Mouse (Mus musculus) stomach, embryonic 16.5 days (tissue): Measurements from ENCODE around the gene Ambp. TPM values are rescaled to one million over a fixed set of nuclear protein-coding genes. Genes with fewer than 3 reads are reported as not detected.

Experiments used
- ATAC-seq: fragments of 200-750 bp; cut with Nextera tagmentation; 2 replicates; pipeline ENCODE4 v1.8.0; 2017; ENCODE audit warnings: moderate number of reproducible peaks, moderate TSS enrichment; ENCODE audit not compliant: insufficient read depth, low FRiP score
- H3K27ac ChIP-seq: fragments of 300-500 bp; sonication (generic); 2 replicates; pipeline ENCODE4 v1.5.1; 2014; ENCODE audit warnings: low read length
- H3K27me3 ChIP-seq: fragments of 300-500 bp; sonication (generic); 2 replicates; pipeline ENCODE4 v1.6.1; 2014; ENCODE audit warnings: low read length, control low read depth, mixed read lengths; ENCODE audit not compliant: control insufficient read depth, insufficient read depth
- H3K36me3 ChIP-seq: fragments of 300-500 bp; sonication (generic); 2 replicates; pipeline ENCODE4 v1.6.1; 2014; ENCODE audit warnings: low read length; ENCODE audit not compliant: control insufficient read depth, insufficient read depth
- H3K4me1 ChIP-seq: fragments of 300-500 bp; sonication (generic); 2 replicates; pipeline ENCODE4 v1.6.1; 2014; ENCODE audit warnings: low read length, control low read depth, mixed read lengths; ENCODE audit not compliant: control insufficient read depth, insufficient read depth
- H3K4me2 ChIP-seq: fragments of 300-500 bp; sonication (generic); 2 replicates; pipeline ENCODE4 v1.6.1; 2014; ENCODE audit warnings: low read depth, low read length, mixed read lengths
- H3K4me3 ChIP-seq: fragments of 300-500 bp; sonication (generic); replicated peaks from 2 replicates; pipeline ENCODE4 v1.5.1; 2014; ENCODE audit warnings: mild to moderate bottlenecking, low read length
- H3K9ac ChIP-seq: fragments of 300-500 bp; sonication (generic); 2 replicates; pipeline ENCODE4 v1.6.1; 2014; ENCODE audit warnings: low read length
- H3K9me3 ChIP-seq: fragments of 300-500 bp; sonication (generic); replicated peaks from 2 replicates; pipeline ENCODE4 v1.6.1; 2016; ENCODE audit warnings: low read length, control low read depth; ENCODE audit not compliant: control insufficient read depth
- WGBS: fragments of 180-500 bp; shearing (Covaris S2); extraction: QIAGEN DNeasy Blood & Tissue Kit; methylation state at CpG from one replicate; pipeline ENCODE4 v1.1.7; 2014; 5-methylcytosine and 5-hydroxymethylcytosine counted together
- polyA plus RNA-seq: library from polyadenylated mRNA; unstranded; fragments of >200 nt; fragmentation: Nextera tagmentation; extraction: Ambion mirVana; gene quantifications from 2 replicates; pipeline ENCODE4 v1.2.1, GENCODE M21; 2015

Ambp gene
- polyA plus RNA-seq, 1 experiment from 2014 or later, result 116 TPM

GRCm38 (mm10) chr4:63147268-63147667 is 7.3 kb downstream of the Ambp start:
- Histone ChIP-seq H3K9ac (no peak overlapping the region), H3K9me3 (no peaks in the 10 kb centered on the region), H3K4me1 (no peaks in the 10 kb centered on the region), H3K4me3 (no peak overlapping the region), H3K27me3 (no peaks in the 10 kb centered on the region), H3K36me3 (no peaks in the 10 kb centered on the region), H3K27ac (no peak overlapping the region), H3K4me2 (no peak overlapping the region)
- 93% methylated on average over 6 of the region's 6 CpGs for WGBS
- ATAC-seq, result no peak

GRCm38 (mm10) chr4:63129891-63130624 is 24.5 kb downstream of the Ambp start:
- 93% methylated on average over 5 of the region's 5 CpGs for WGBS
- no peak for ATAC-seq

GRCm38 (mm10) chr4:63124861-63125466 is 29.6 kb downstream of the Ambp start:
- H3K36me3 ChIP-seq, result peaks cover 15% of the 10 kb centered on the region

More at GRCm38 (mm10) chr4:63129891-63130624, 24.5 kb downstream of the Ambp start:
- no peaks in the 10 kb centered on the region for H3K27me3 ChIP-seq
- H3K4me3 ChIP-seq, result no peak overlapping the region
- H3K36me3 ChIP-seq, result peaks cover 11% of the 10 kb centered on the region; the same call in 1 of the 2 replicates
- no peak overlapping the region for H3K9ac ChIP-seq
- no peak overlapping the region for H3K27ac ChIP-seq
- no peak overlapping the region for H3K4me2 ChIP-seq
- no peaks in the 10 kb centered on the region for H3K4me1 ChIP-seq
- H3K9me3 ChIP-seq, result no peaks in the 10 kb centered on the region

GRCm38 (mm10) chr4:63118639-63119437 is 35.8 kb downstream of the Ambp start:
- Histone ChIP-seq H3K27ac (no peak overlapping the region), H3K9me3 (no peaks in the 10 kb centered on the region), H3K4me1 (no peaks in the 10 kb centered on the region), H3K4me2 (no peak overlapping the region), H3K36me3 (peaks cover 15% of the 10 kb centered on the region), H3K4me3 (no peak overlapping the region), H3K27me3 (no peaks in the 10 kb centered on the region), H3K9ac (no peak overlapping the region)
- 86% methylated on average over 5 of the region's 5 CpGs for WGBS
- ATAC-seq, result peak; percentile 81

More at GRCm38 (mm10) chr4:63124861-63125466, 29.6 kb downstream of the Ambp start:
- 82% methylated on average over 8 of the region's 8 CpGs for WGBS
- H3K9me3 ChIP-seq, result no peaks in the 10 kb centered on the region
- no peaks in the 10 kb centered on the region for H3K4me1 ChIP-seq
- no peaks in the 10 kb centered on the region for H3K27me3 ChIP-seq
- no peak overlapping the region for H3K27ac ChIP-seq
- no peak overlapping the region for H3K9ac ChIP-seq
- no peak for ATAC-seq
- no peak overlapping the region for H3K4me2 ChIP-seq
- H3K4me3 ChIP-seq, result no peak overlapping the region

- 96% methylated on average over 8 of the region's 8 CpGs for WGBS
- Histone ChIP-seq H3K36me3 (no peaks in the 10 kb centered on the region), H3K9ac (no peak overlapping the region), H3K9me3 (no peaks in the 10 kb centered on the region), H3K4me3 (no peak overlapping the region), H3K4me1 (no peaks in the 10 kb centered on the region), H3K4me2 (no peak overlapping the region), H3K27me3 (no peaks in the 10 kb centered on the region), H3K27ac (no peak overlapping the region)
- ATAC-seq, result no peak
Observed at GRCm38 (mm10) chr4:63105651-63106050, 48.9 kb downstream of the Ambp start.

- Histone ChIP-seq H3K36me3 (0 out of 2 replicates have a peak, but pooled peaks cover 10% of the 10 kb centered on the region), H3K4me1 (no peaks in the 10 kb centered on the region), H3K27me3 (no peaks in the 10 kb centered on the region), H3K9ac (no peak overlapping the region), H3K4me3 (no peak overlapping the region), H3K9me3 (no peaks in the 10 kb centered on the region), H3K27ac (no peak overlapping the region), H3K4me2 (no peak overlapping the region)
- ATAC-seq, result no peak
- 83% methylated on average over 4 of the region's 4 CpGs for WGBS
Observed at GRCm38 (mm10) chr4:63102025-63102424, 52.6 kb downstream of the Ambp start.

- no peak overlapping the region for H3K4me3 ChIP-seq
- H3K36me3 ChIP-seq, result peaks cover 10% of the 10 kb centered on the region; the same call in 1 of the 2 replicates
- H3K9me3 ChIP-seq, result no peaks in the 10 kb centered on the region
- no peak for ATAC-seq
- H3K9ac ChIP-seq, result no peak overlapping the region
- H3K4me2 ChIP-seq, result no peak overlapping the region
- WGBS, result 83% methylated on average over 11 of the region's 11 CpGs
- H3K27ac ChIP-seq, result no peak overlapping the region
- H3K4me1 ChIP-seq, result no peaks in the 10 kb centered on the region
- H3K27me3 ChIP-seq, result no peaks in the 10 kb centered on the region
Observed at GRCm38 (mm10) chr4:63100478-63100877, 54.1 kb downstream of the Ambp start.

- no peaks in the 10 kb centered on the region for H3K27me3 ChIP-seq
- no peak overlapping the region for H3K4me3 ChIP-seq
- H3K36me3 ChIP-seq, result peaks cover 10% of the 10 kb centered on the region; the same call in 1 of the 2 replicates
- no peaks in the 10 kb centered on the region for H3K9me3 ChIP-seq
- no peaks in the 10 kb centered on the region for H3K4me1 ChIP-seq
- 83% methylated on average over 1 of the region's 1 CpGs for WGBS
- no peak overlapping the region for H3K27ac ChIP-seq
- no peak overlapping the region for H3K4me2 ChIP-seq
- no peak overlapping the region for H3K9ac ChIP-seq
- ATAC-seq, result no peak
Observed at GRCm38 (mm10) chr4:63097603-63098002, 57.0 kb downstream of the Ambp start.
